Mouse (Mus musculus) kidney, adult 11 months (tissue): ENCODE measurements at regions not wholly inside any gene's neighbourhood (a gene's known extent, or its start where the extent isn't known, plus 50 kb on each side); places are given as distances from the start of the nearest gene placed in this dataset.
A peak's percentile ranks its signal among the peaks of the same experiment; 100 is the strongest.

Experiments used
- DNase-seq: peaks from one replicate; pipeline ENCODE4 v3.0.0; 2022

DNA sequence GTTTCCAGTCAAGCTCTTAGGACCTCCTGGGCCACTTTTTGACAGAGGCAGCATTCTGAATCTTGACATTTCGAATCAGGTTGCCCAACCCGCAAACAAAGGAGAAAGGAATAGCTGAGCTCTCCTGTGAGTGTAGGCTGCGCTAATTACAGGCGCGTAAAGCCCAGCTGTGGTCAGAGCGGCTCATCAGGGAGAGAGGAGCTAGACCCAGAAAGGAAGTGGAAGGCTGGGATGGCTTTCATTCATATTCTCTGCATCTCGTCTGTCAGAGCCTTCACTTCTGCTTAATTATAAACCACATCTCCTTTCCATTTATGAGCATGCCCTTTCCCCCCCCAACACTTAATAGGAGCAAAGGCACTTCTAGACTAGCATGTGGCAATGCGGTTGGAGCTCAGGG lies 265.7 kb upstream of the Pkn2 start:
- no peak for DNase-seq

- no peak for DNase-seq
Observed at GRCm38 (mm10) chr3:143138952-143139351, 257.1 kb upstream of the Pkn2 start.

GRCm38 (mm10) chr3:143134528-143134927 lies 252.7 kb upstream of the Pkn2 start:
- DNase-seq, result no peak

DNA sequence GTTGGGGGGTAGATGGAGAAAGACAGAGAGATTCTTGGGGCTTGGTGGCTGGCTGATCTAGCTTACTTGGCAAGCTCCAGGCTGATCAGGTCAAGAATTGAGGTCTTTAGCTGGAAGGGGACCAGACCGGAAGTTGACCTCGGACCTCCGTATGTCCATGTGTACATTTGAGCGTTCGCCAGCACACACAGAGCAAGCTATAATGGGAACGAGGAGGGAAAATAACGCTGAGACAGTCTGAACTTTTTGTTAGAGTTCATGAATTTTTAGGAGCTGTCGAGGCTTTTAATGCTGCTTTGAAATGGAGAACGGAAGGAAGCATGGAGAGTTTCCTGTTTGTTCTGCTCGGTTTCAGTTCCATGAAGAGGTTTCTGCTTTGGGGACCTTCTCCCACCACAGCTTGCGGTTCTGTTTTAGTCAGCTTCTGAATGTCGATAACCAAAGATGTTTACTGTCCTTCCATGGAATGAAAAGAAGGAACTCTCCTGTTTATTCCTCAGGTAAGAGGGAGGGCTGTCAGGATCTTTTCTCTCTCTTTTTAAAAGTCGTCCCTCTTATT lies 226.0 kb upstream of the Pkn2 start:
- DNase-seq, result no peak

DNA sequence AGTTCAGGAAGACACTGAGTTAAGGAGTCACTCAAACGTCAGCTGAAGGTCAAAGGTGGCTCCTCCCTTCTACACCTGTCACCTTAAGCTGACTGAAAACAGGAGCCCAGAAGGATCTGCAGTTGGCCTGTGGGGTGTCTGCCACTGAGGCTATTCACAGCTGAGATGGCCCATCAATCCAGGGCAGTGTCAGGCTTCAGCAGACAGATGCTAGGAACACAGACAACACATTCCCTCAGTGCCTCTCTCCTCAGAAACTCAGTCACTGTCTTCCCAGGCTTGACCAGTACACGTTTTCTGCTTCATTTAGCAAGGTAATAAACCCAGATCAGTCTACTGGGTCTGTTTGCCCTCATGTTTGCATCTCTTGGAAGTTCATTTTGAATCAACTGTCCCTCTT lies 222.9 kb upstream of the Pkn2 start:
- no peak for DNase-seq

- no peak for DNase-seq
Observed at GRCm38 (mm10) chr3:143103333-143103732, 221.5 kb upstream of the Pkn2 start.

- no peak for DNase-seq
Observed at GRCm38 (mm10) chr3:143100810-143101645, 219.2 kb upstream of the Pkn2 start.

DNA sequence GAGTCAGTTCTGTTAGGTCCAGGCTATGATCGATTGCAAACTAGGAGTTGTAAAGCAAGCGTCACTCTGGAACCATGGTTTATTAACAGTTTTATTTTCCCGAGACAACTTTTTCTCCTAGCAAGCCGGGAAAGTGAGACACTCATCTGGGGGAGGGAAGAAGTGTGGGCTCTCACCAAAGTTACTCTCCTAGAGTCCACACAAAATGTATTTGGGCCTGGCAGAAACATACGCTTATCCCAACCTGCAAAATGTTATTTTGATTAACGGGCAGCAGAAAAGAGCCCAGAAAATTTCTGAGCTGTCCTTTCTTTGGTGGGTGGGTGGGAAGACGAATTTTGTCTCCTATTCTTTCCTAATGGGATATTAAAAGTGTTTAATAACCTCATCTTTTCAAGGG lies 218.4 kb upstream of the Pkn2 start:
- no peak for DNase-seq

GRCm38 (mm10) chr3:143092206-143092605 lies 210.4 kb upstream of the Pkn2 start:
- DNase-seq, result no peak

- peak; percentile 43 for DNase-seq
Observed at GRCm38 (mm10) chr3:143090886-143091285, 209.1 kb upstream of the Pkn2 start.

GRCm38 (mm10) chr3:143090316-143090715 lies 208.5 kb upstream of the Pkn2 start:
- no peak for DNase-seq

DNA sequence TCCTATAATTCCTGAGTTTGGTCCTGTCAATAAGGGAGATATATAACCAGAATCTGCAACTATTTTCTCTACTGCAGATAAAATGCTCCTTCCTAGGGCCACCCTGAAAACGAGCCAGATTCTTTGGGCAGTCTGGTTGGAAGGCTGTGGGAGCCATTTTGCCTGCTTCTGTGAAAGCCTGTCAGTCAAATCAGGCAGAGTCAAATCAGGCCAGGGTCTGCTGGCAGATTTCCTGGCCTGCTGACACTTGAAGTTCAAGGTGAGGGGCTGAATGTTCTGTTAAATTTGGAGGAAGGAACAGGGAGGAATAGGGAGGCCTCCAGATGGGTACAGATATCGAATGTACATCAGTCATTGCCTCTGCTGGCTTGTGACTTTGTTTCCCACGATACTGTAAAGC lies 206.0 kb upstream of the Pkn2 start:
- DNase-seq, result no peak

DNA sequence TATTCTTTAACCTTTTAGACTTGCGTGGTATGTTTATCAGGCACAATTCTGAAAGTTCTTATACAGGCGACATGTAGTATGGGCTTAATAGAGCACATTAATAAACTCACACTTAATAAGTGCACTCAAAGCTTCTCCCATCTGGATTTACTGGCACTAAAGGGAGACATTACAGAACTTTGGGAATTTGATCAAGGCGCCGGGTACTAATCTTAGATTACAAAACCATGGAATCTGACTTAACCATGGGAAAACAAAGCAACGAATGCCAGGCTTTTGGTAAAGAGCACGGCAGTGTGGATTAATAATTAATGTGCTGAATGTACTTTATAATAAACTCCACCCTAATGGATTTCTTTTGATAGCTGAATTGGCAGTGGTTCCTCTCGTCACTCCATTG lies 196.5 kb upstream of the Pkn2 start:
- no peak for DNase-seq

DNA sequence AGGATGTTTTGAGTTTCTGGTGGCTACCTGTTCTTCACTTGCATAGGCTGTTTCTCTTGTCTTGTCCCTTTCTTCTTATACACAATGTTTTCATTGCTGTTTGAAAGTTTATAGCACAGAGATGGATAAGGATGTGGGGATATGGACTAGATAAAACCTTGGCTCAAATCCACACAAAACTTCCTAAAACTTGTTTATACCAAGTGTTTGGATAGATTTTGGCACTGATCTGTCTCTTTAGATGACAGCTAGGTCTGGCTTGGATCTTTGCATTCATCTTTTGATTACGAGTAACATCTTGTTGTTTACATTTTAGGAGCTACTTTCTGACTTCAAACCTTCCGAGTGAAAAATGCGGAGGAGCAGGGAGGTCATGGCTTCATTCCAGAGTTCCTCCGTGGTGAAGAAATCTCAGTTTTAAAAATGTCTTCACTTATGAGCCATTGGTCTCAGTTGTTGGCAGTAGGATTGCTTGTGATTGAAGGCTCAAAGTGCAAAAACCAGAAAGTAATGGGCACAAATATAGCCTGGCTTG lies 190.1 kb upstream of the Pkn2 start:
- DNase-seq, result no peak

DNA sequence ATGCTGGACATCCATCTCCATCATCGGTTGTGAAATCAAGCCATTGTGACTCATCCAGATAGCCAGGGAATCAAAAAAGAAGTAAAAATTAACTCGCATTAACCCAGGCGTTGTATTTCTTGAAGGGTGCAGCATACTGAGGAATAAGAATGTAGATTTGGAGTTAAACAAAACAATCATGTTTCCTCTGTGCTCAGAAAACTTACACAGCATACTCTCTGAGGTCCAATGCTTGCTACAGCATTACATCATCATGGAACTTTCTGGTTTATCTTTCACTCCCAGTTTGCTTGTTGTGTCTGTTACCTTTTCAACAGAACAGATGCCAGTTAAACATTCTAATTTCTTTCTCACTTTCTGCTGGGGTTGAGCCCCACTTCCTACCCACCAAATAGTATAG lies 173.1 kb upstream of the Pkn2 start:
- no peak for DNase-seq

- DNase-seq, result no peak
Observed at GRCm38 (mm10) chr3:143053286-143053993, 171.6 kb upstream of the Pkn2 start.

GRCm38 (mm10) chr3:143040666-143041065 lies 158.9 kb upstream of the Pkn2 start:
- DNase-seq, result no peak

- no peak for DNase-seq
Observed at GRCm38 (mm10) chr3:143036108-143036507, 154.3 kb upstream of the Pkn2 start.

DNA sequence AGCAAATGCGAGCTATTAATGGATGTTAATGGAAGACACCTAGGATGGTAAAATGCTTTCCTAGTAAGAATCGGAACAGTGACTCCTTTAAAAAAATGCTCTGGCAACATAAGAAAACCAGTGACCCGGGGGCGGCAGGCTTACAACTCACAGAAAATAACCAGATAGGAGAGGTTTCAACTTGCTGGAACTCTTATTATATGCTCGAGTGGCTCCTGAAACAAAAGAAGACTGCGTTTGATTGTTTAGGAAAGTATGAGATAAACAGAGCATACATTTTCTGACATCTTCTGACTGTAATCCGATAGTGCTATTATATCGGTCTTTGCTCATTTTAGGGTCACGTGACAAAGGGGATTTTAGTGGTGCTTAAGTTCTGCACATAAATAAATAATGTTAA lies 152.8 kb upstream of the Pkn2 start:
- DNase-seq, result no peak

DNA sequence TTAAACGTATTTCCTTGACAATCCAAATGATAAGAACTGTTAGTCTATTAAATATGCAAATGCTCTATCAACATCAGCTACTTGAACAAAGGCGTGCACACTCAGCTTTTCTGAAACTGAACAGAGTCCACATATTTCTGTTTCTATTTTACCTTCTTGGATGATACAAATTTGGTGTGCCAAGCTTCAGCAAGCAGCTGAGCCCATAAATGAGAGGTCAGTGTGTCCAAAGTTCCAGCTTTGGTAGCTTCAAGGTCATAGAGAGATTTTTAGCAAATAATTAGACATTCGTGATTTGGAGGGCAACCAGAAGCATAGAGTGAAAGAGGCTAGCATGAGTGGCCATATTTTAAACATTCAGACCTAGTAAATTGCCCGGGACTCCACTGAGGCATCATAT lies 140.7 kb upstream of the Pkn2 start:
- peak; percentile 14 for DNase-seq

DNA sequence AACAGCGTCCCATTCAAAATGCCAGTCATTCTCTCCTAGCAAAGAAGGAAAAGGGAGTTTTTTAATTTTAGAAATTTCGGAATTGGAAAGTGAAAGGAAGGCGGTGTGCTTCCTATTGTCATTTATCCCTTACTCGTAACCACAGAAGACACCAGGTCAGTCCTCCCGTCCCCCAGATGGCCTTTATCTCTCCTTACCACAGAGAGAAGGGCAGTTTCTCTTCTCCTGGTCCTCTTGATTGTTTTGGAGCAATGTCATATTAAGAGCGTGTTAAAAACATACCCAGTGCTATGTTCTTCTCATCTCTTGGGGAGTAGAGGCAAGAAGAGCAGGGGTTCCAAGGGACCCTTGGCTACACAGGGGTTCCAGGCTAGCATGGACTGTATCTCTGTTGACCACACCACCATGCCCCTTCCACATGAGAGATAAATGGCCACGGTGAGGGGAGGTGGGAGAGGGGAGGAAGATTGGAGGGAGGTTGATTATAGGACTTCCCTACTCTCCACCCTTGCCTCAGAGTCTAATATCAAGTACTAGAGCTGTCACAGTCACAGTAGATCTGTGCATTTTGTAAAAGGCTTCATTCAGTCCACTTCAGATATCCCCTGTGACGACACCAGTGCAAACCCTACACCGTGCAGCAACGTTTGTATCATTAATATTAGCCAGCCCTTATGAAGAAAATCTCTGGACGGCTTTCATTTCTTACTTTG lies 139.5 kb upstream of the Pkn2 start:
- no peak for DNase-seq

DNA sequence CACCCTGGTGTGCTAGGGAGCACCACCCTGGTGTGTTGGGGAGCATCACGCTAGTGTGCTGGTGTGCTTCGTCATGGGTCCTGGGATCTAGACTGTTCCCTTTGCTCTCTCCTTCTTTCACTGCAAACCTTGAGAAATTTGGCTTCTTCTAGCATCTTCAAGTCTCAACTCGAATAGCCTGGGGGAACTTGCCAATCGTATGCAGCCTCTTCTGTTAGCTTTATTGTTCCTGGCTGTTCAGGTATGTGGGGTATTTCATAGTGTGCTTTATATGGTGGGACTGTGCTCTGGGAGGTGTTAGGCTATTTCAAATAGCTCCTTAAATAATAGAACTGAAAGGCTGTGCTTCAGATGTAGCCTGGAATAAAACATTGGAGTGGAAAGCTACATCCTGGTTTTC lies 135.7 kb upstream of the Pkn2 start:
- no peak for DNase-seq

- DNase-seq, result no peak
Observed at GRCm38 (mm10) chr3:143016758-143017157, 135.0 kb upstream of the Pkn2 start.
